ENCODE assay signal across 8 mouse cellular contexts in genomic region chr3:31056047-31056650, GRCm38 (mm10). TPM values are rescaled to one million over a fixed set of nuclear protein-coding genes. Genes with fewer than 3 reads are reported as not detected.
A peak's percentile ranks its signal among the peaks of the same experiment; 100 is the strongest.
DNase-seq lines count a peak whose midpoint lies in the region; ATAC-seq and TF ChIP-seq lines count a peak whose summit lies in the region.

No protein-coding gene starts in this region.

- DNase-seq in spleen, adult 2 months (ENCODE audit: low read depth in 1 of 2, low spot score in 2 of 2), result peak in 1 of 2 experiments; percentile 3
- no peak for DNase-seq in spleen, postnatal 4 days (ENCODE audit: low spot score in 2 of 2)
- DNase-seq in embryo, embryonic 11 days, result peak; percentile 65
- DNase-seq in layer of hippocampus, postnatal 14 days (ENCODE audit: low spot score in 2 of 2), result no peak

- peak overlapping the region; percentile 32; the same call in 1 of the 2 replicates for H3K4me3 ChIP-seq in spleen, adult 2 months (ENCODE audit: extremely low read depth, insufficient read depth, insufficient read length)
- H3K4me3 ChIP-seq in heart, embryonic 12.5 days, result peak overlapping the region; percentile 59
- H3K4me3 ChIP-seq in kidney, embryonic 15.5 days (replicated peaks), result peak overlapping the region; percentile 57
- peak overlapping the region; percentile 63 for H3K4me3 ChIP-seq in macrophage (ENCODE audit: inconsistent target)
- H3K4me3 ChIP-seq in stomach, embryonic 14.5 days (ENCODE audit: low read depth, low read length), result peak overlapping the region; percentile 40

- no peak overlapping the region for H3K27ac ChIP-seq in spleen, adult 2 months (ENCODE audit: insufficient read depth, low read length)
- peak overlapping the region; percentile 88 for H3K27ac ChIP-seq in heart, embryonic 12.5 days (ENCODE audit: poor library complexity, severe bottlenecking)
- H3K27ac ChIP-seq in kidney, embryonic 15.5 days, result peak overlapping the region; percentile 95
- peak overlapping the region; percentile 83 for H3K27ac ChIP-seq in macrophage
- no peak overlapping the region for H3K27ac ChIP-seq in stomach, embryonic 14.5 days (ENCODE audit: low read length)

- no peaks in the 10 kb centered on the region for H3K36me3 ChIP-seq in spleen, adult 2 months (ENCODE audit: control insufficient read depth, insufficient read depth, low read length)
- peaks cover 7% of the 10 kb centered on the region for H3K36me3 ChIP-seq in heart, embryonic 12.5 days
- H3K36me3 ChIP-seq in kidney, embryonic 15.5 days, result peaks cover 13% of the 10 kb centered on the region; the same call in 1 of the 2 replicates
- H3K36me3 ChIP-seq in macrophage (ENCODE audit: inconsistent target), result no peaks in the 10 kb centered on the region
- H3K36me3 ChIP-seq in stomach, embryonic 14.5 days (ENCODE audit: control insufficient read depth, insufficient read depth, low read length), result peaks cover 8% of the 10 kb centered on the region; the same call in 1 of the 2 replicates

- H3K9me3 ChIP-seq in heart, embryonic 12.5 days (replicated peaks), result no peaks in the 10 kb centered on the region
- H3K9me3 ChIP-seq in kidney, embryonic 15.5 days (replicated peaks), result no peaks in the 10 kb centered on the region
- no peaks in the 10 kb centered on the region for H3K9me3 ChIP-seq in stomach, embryonic 14.5 days (ENCODE audit: control insufficient read depth, low read depth, low read length)

- no peaks in the 10 kb centered on the region for H3K27me3 ChIP-seq in spleen, adult 2 months (ENCODE audit: control insufficient read depth, insufficient read depth, low read length)
- H3K27me3 ChIP-seq in heart, embryonic 12.5 days (replicated peaks), result no peaks in the 10 kb centered on the region
- no peaks in the 10 kb centered on the region for H3K27me3 ChIP-seq in kidney, embryonic 15.5 days
- H3K27me3 ChIP-seq in stomach, embryonic 14.5 days (ENCODE audit: control insufficient read depth, insufficient read depth, low read length), result no peaks in the 10 kb centered on the region

- H3K4me1 ChIP-seq in spleen, adult 2 months (ENCODE audit: control insufficient read depth, insufficient read depth, insufficient read length), result no peaks in the 10 kb centered on the region; the same call in 1 of the 2 replicates
- peaks cover 6% of the 10 kb centered on the region; the same call in 1 of the 2 replicates for H3K4me1 ChIP-seq in heart, embryonic 12.5 days (replicated peaks)
- H3K4me1 ChIP-seq in kidney, embryonic 15.5 days, result no peaks in the 10 kb centered on the region
- H3K4me1 ChIP-seq in stomach, embryonic 14.5 days (ENCODE audit: control insufficient read depth, insufficient read depth, low read length), result no peaks in the 10 kb centered on the region

- peak overlapping the region; percentile 55; the same call in 1 of the 2 replicates for H3K9ac ChIP-seq in heart, embryonic 12.5 days
- 0 out of 2 replicates have a peak overlapping the region, but pooled peaks have one; percentile 10 for H3K9ac ChIP-seq in kidney, embryonic 15.5 days
- H3K9ac ChIP-seq in stomach, embryonic 14.5 days (replicated peaks; ENCODE audit: low read depth, low read length), result no peak overlapping the region

- no peak for TF ChIP-seq CTCF in spleen, adult 2 months (IDR thresholded peaks at IDR 0.05; ENCODE audit: extremely low read depth, insufficient read depth, insufficient read length, insufficient replicate concordance)

- ATAC-seq in heart, embryonic 12.5 days (ENCODE audit: insufficient number of reproducible peaks, low FRiP score), result peak; percentile 73
- peak; percentile 63 for ATAC-seq in kidney, embryonic 15.5 days (replicated peaks; ENCODE audit: low FRiP score)
- peak; percentile 59; the same call in 1 of the 2 replicates for ATAC-seq in stomach, embryonic 14.5 days (ENCODE audit: insufficient number of reproducible peaks, insufficient read depth, low FRiP score, low read depth)

- peak overlapping the region; percentile 65 for H3K4me2 ChIP-seq in heart, embryonic 12.5 days
- peak overlapping the region; percentile 72 for H3K4me2 ChIP-seq in kidney, embryonic 15.5 days
- H3K4me2 ChIP-seq in stomach, embryonic 14.5 days (replicated peaks; ENCODE audit: low read depth, low read length), result peak overlapping the region; percentile 39

- WGBS in spleen, adult 2 months, result 23% methylated on average over 17 of the region's 17 CpGs
- WGBS in heart, embryonic 12.5 days, result 25% methylated on average over 17 of the region's 17 CpGs
- 28% methylated on average over 17 of the region's 17 CpGs for WGBS in kidney, embryonic 15.5 days
- WGBS in macrophage (ENCODE audit: missing documents), result 20% methylated on average over 17 of the region's 17 CpGs
- WGBS in stomach, embryonic 14.5 days, result 20% methylated on average over 17 of the region's 17 CpGs

- no peak for TF ChIP-seq POLR2A in spleen, adult 2 months (IDR thresholded peaks at IDR 0.05; ENCODE audit: low read depth, low read length)

- H3K79me2 ChIP-seq in macrophage (ENCODE audit: inconsistent target), result no peaks in the 10 kb centered on the region

RNA-seq across cellular contexts. Expression of gene Skil, which starts 38.7 kb away (rescaled TPM):
- 4.7 and 5.5 TPM in 2 replicates for polyA plus RNA-seq in spleen, adult 2 months (2012; rRNA removed)
- 30.2 and 30.3 TPM in 2 replicates for polyA plus RNA-seq in heart, embryonic 12.5 days (2016; fragmentation: Nextera tagmentation; extraction: Ambion mirVana)
- polyA plus RNA-seq in kidney, embryonic 15.5 days (2015; fragmentation: Nextera tagmentation; extraction: Ambion mirVana), result 19.9 and 24.0 TPM in 2 replicates
- total RNA-seq in macrophage (2018; cell fraction: chromatin; rRNA removed), result 1,000 to 10,000 TPM in 1 of 26 experiments, 100 to 1,000 TPM in 22, 10 to 100 TPM in 3; 27.8 to 1,005 (median 381) TPM
- 100 to 1,000 TPM in 9 of 26 experiments, 10 to 100 TPM in 17; 12.1 to 174 (median 62.6) TPM for total RNA-seq in macrophage (2018; cell fraction: cytosol; rRNA removed)
- 100 to 1,000 TPM in 24 of 26 experiments, 10 to 100 TPM in 2; 25.2 to 663 (median 321) TPM for total RNA-seq in macrophage (2018; cell fraction: nucleus; rRNA removed)
- 8.7 to 24.6 TPM (median 11.8 TPM) in 3 replicates for polyA plus RNA-seq in macrophage (2018)
- 27.6 and 30.3 TPM in 2 replicates for polyA plus RNA-seq in stomach, embryonic 14.5 days (2014; fragmentation: Nextera tagmentation; extraction: Ambion mirVana)
- 10 to 100 TPM; 62.7 to 63.9 TPM for total RNA-seq in layer of hippocampus, postnatal 14 days (2021)

Comparison
In these comparisons a context has a peak if more than half of its experiments do, and no peak if none do; other contexts are left out.
1. H3K27ac ChIP-seq: peak in heart, embryonic 12.5 days (single experiment), kidney, embryonic 15.5 days (single experiment) and macrophage (single experiment); none in spleen, adult 2 months (single experiment) and stomach, embryonic 14.5 days (single experiment).
2. Peak in every context shown above with its lines, with median percentiles within 50 percentile points of each other: H3K4me3 ChIP-seq, ATAC-seq and H3K4me2 ChIP-seq.